Mouse (Mus musculus) brain, embryonic 14.5 days (tissue): ENCODE results near the gene Pnpla2. TPM values are rescaled to one million over a fixed set of nuclear protein-coding genes. Genes with fewer than 3 reads are reported as not detected.

Source experiments
- DNase-seq: peaks from one replicate; pipeline ENCODE4 v3.0.0-alpha.2; 2011; ENCODE audit warnings: low read depth
- CTCF ChIP-seq: fragments of 200-500 bp; IDR thresholded peaks from 2 replicates; pipeline ENCODE4 v1.5.1; 2012; ENCODE audit warnings: inconsistent platforms, mild to moderate bottlenecking, moderate library complexity, borderline replicate concordance; ENCODE audit not compliant: insufficient read depth, insufficient read length; ENCODE audit errors: extremely low read depth
- POLR2A ChIP-seq: fragments of 200-500 bp; IDR thresholded peaks from 2 replicates; pipeline ENCODE4 v1.6.1; 2012; ENCODE audit warnings: mild to moderate bottlenecking, inconsistent platforms, borderline replicate concordance; ENCODE audit not compliant: poor library complexity, insufficient read depth, insufficient read length, severe bottlenecking; ENCODE audit errors: extremely low read depth
- polyA plus RNA-seq: library from polyadenylated mRNA; depleted of rRNA; stranded (reverse); fragments of >200 nt; gene quantifications from 2 replicates; pipeline ENCODE4 v1.2.3, GENCODE M21; 2012

Pnpla2 gene
- polyA plus RNA-seq, 1 experiment = 19.8 TPM

- TF ChIP-seq CTCF = no peak
- no peak for DNase-seq
These were observed 4.3 kb downstream of the Pnpla2 start for GRCm38 (mm10) chr7:141459301-141459711.

- TF ChIP-seq POLR2A (no peak), CTCF (no peak)
- DNase-seq = no peak
These were observed 5.0 kb downstream of the Pnpla2 start for GRCm38 (mm10) chr7:141460001-141460390.

- no peak for DNase-seq
- no peak for TF ChIP-seq CTCF
- TF ChIP-seq POLR2A = no peak
These were observed 5.6 kb downstream of the Pnpla2 start, which contains the start of gene Cracr2b for GRCm38 (mm10) chr7:141460391-141461113. Cracr2b (plus strand) TSS chr7:141461094.

- no peak for DNase-seq
- TF ChIP-seq CTCF (no peak), POLR2A (no peak)
These were observed 6.7 kb downstream of the Pnpla2 start for GRCm38 (mm10) chr7:141461521-141462332.

- TF ChIP-seq POLR2A = no peak
- TF ChIP-seq CTCF = no peak
- no peak for DNase-seq
These were observed 7.4 kb downstream of the Pnpla2 start for GRCm38 (mm10) chr7:141462333-141462821.

- TF ChIP-seq CTCF = no peak
- no peak for DNase-seq
These were observed 9.0 kb downstream of the Pnpla2 start for GRCm38 (mm10) chr7:141463824-141464602.

GRCm38 (mm10) chr7:141464603-141465201 lies 9.7 kb downstream of the Pnpla2 start:
- DNase-seq = no peak
- no peak for TF ChIP-seq POLR2A
- TF ChIP-seq CTCF = no peak

- no peak for TF ChIP-seq CTCF
- no peak for DNase-seq
These were observed 10.5 kb downstream of the Pnpla2 start for GRCm38 (mm10) chr7:141465388-141466044.

- DNase-seq = no peak
- no peak for TF ChIP-seq CTCF
- no peak for TF ChIP-seq POLR2A
These were observed 11.0 kb downstream of the Pnpla2 start for GRCm38 (mm10) chr7:141466045-141466394.

GRCm38 (mm10) chr7:141466607-141467148 lies 11.7 kb downstream of the Pnpla2 start:
- TF ChIP-seq CTCF (no peak), POLR2A (no peak)
- no peak for DNase-seq
